Mouse (Mus musculus) hindbrain, embryonic 11.5 days (tissue): ENCODE results near the gene Ccn1. TPM values are rescaled to one million over a fixed set of nuclear protein-coding genes. Genes with fewer than 3 reads are reported as not detected.

Experiments used
- ATAC-seq: fragments of 200-750 bp; cut with Nextera tagmentation; 2 replicates; pipeline ENCODE4 v1.8.0; 2017; ENCODE audit warnings: mild to moderate bottlenecking, moderate TSS enrichment, moderate library complexity; ENCODE audit not compliant: low FRiP score
- DNase-seq: peaks from one replicate; pipeline ENCODE4 v3.0.0-alpha.2; 2015; ENCODE audit warnings: low spot score
- H3K27ac ChIP-seq: fragments of 300-500 bp; sonication (generic); 2 replicates; pipeline ENCODE4 v1.5.1; 2014; ENCODE audit warnings: mild to moderate bottlenecking, low read depth, low read length
- H3K27me3 ChIP-seq: fragments of 300-500 bp; sonication (generic); 2 replicates; pipeline ENCODE4 v1.6.1; 2014; ENCODE audit warnings: mild to moderate bottlenecking, low read length, moderate library complexity, mixed read lengths; ENCODE audit not compliant: control insufficient read depth, insufficient read depth
- H3K36me3 ChIP-seq: fragments of 300-500 bp; sonication (generic); 2 replicates; pipeline ENCODE4 v1.6.1; 2014; ENCODE audit warnings: mild to moderate bottlenecking, low read length, moderate library complexity, mixed read lengths; ENCODE audit not compliant: control insufficient read depth, insufficient read depth
- H3K4me1 ChIP-seq: fragments of 300-500 bp; sonication (generic); replicated peaks from 2 replicates; pipeline ENCODE4 v1.6.1; 2014; ENCODE audit warnings: low read length, mixed read lengths; ENCODE audit not compliant: control insufficient read depth, insufficient read depth
- H3K4me2 ChIP-seq: fragments of 300-500 bp; sonication (generic); replicated peaks from 2 replicates; pipeline ENCODE4 v1.6.1; 2014; ENCODE audit warnings: mild to moderate bottlenecking, low read depth, low read length
- H3K4me3 ChIP-seq: fragments of 300-500 bp; sonication (generic); 2 replicates; pipeline ENCODE4 v1.5.1; 2014; ENCODE audit warnings: low read depth, low read length
- H3K9ac ChIP-seq: fragments of 300-500 bp; sonication (generic); 2 replicates; pipeline ENCODE4 v1.6.1; 2014; ENCODE audit warnings: low read depth, low read length
- H3K9me3 ChIP-seq: fragments of 300-500 bp; sonication (generic); 2 replicates; pipeline ENCODE4 v1.6.1; 2016; ENCODE audit warnings: low read length; ENCODE audit not compliant: control insufficient read depth
- WGBS: fragments of 180-500 bp; shearing (Covaris S2); extraction: QIAGEN DNeasy Blood & Tissue Kit; methylation state at CpG from one replicate; pipeline ENCODE4 v1.1.7; 2014; 5-methylcytosine and 5-hydroxymethylcytosine counted together
- polyA plus RNA-seq: library from polyadenylated mRNA; unstranded; fragments of >200 nt; fragmentation: Nextera tagmentation; extraction: Ambion mirVana; gene quantifications from 2 replicates; pipeline ENCODE4 v1.2.1, GENCODE M21; 2014

The Ccn1 gene
- polyA plus RNA-seq, 1 experiment from 2014 or later = 23.5 TPM

DNA sequence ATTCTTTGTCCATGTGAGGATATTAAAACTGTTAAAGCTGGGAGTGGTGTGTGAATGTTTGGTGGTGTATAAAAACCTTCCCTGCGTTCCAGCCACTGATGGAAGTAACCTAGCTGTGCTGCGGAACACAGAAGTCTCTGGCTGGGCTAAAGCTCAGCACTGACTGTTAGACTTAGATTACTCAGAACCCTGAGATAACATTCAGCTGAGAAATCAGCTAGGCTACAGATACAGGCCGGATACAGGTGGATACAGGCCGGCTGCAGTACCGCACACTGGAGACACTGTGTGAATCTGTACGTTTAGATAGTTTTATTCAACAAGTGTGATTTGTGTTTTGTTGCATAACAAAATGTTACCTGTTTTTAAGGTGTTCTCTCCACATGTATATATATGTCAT is 49.0 kb downstream of the Ccn1 start:
- 93% methylated on average over 6 of the region's 6 CpGs for WGBS
- Histone ChIP-seq H3K36me3 (peaks cover 3% of the 10 kb centered on the region; the same call in 1 of the 2 replicates), H3K27me3 (no peaks in the 10 kb centered on the region), H3K27ac (no peak overlapping the region), H3K4me3 (no peak overlapping the region), H3K4me1 (no peaks in the 10 kb centered on the region), H3K9me3 (no peaks in the 10 kb centered on the region), H3K9ac (no peak overlapping the region), H3K4me2 (no peak overlapping the region)
- DNase-seq (no peak), ATAC-seq (no peak)

DNA sequence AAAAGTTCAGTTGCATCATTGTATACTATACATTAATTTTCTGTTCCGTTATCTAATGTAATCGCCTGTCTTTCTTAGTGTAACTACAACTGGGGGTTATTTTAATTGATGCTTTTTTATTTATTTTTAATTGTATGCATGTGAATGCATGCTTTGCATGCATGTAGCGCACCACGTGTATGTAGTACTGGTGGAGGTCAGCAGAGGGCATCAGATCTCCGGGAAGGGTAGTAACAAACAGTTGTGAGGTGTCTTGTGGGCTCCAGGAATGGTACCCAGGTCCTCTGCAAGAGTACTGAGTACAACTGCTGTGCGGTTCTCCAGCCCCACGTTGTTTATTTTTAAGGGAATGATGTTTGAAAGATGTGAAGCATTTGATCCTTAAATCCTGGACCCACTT is 50.7 kb downstream of the Ccn1 start:
- no peaks in the 10 kb centered on the region for H3K27me3 ChIP-seq
- no peak for DNase-seq
- WGBS = 94% methylated on average over 7 of the region's 7 CpGs
- no peak overlapping the region for H3K4me2 ChIP-seq
- H3K27ac ChIP-seq = no peak overlapping the region
- H3K9me3 ChIP-seq = no peaks in the 10 kb centered on the region
- no peaks in the 10 kb centered on the region for H3K36me3 ChIP-seq
- no peak overlapping the region for H3K9ac ChIP-seq
- ATAC-seq = no peak
- H3K4me1 ChIP-seq = no peaks in the 10 kb centered on the region
- H3K4me3 ChIP-seq = no peak overlapping the region

Other genes with a start within 250 kb of the Ccn1 start
- 39.5 and 43.0 TPM in 2 replicates for gene Znhit6, start 73.8 kb downstream of the Ccn1 start, polyA plus RNA-seq
- gene Ddah1, start 108.7 kb upstream of the Ccn1 start, polyA plus RNA-seq = 34.7 and 37.4 TPM in 2 replicates